Mouse (Mus musculus) liver, postnatal 0 days (tissue): ENCODE measurements at regions not wholly inside any gene's neighbourhood (a gene's known extent, or its start where the extent isn't known, plus 50 kb on each side); places are given as distances from the start of the nearest gene placed in this dataset.
"Not testable (repeated sequence)": the region's sequence is repeated elsewhere in the genome, so short reads cannot be mapped to it uniquely, and the experiment has no call there.

ENCODE experiments used
- ATAC-seq: fragments of 200-750 bp; cut with Nextera tagmentation; 2 replicates; pipeline ENCODE4 v1.8.0; 2017; ENCODE audit warnings: mild to moderate bottlenecking, moderate library complexity
- DNase-seq: peaks from one replicate; pipeline ENCODE4 v3.0.0-alpha.2; 2016
- H3K27ac ChIP-seq: fragments of 300-500 bp; sonication (generic); 2 replicates; pipeline ENCODE4 v1.5.1; 2014; ENCODE audit warnings: antibody characterized with exemption, moderate library complexity, mild to moderate bottlenecking, low read depth
- H3K27me3 ChIP-seq: fragments of 300-500 bp; sonication (generic); 2 replicates; pipeline ENCODE4 v1.6.1; 2014; ENCODE audit warnings: low read length, control low read depth, mixed read lengths; ENCODE audit not compliant: insufficient read depth
- H3K36me3 ChIP-seq: fragments of 300-500 bp; sonication (generic); replicated peaks from 2 replicates; pipeline ENCODE4 v1.6.1; 2014; ENCODE audit warnings: mild to moderate bottlenecking, control low read depth, low read length, moderate library complexity, mixed read lengths; ENCODE audit not compliant: insufficient read depth
- H3K4me1 ChIP-seq: fragments of 300-500 bp; sonication (generic); 2 replicates; pipeline ENCODE4 v1.6.1; 2014; ENCODE audit warnings: antibody characterized with exemption, mild to moderate bottlenecking, control low read depth; ENCODE audit not compliant: insufficient read depth
- H3K4me2 ChIP-seq: fragments of 300-500 bp; sonication (generic); 2 replicates; pipeline ENCODE4 v1.6.1; 2014; ENCODE audit warnings: low read depth, mild to moderate bottlenecking, low read length, moderate library complexity, mixed read lengths
- H3K4me3 ChIP-seq: fragments of 300-500 bp; sonication (generic); 2 replicates; pipeline ENCODE4 v1.5.1; 2014; ENCODE audit warnings: low read depth, low read length
- H3K9ac ChIP-seq: fragments of 300-500 bp; sonication (generic); replicated peaks from 2 replicates; pipeline ENCODE4 v1.6.1; 2014; ENCODE audit warnings: mild to moderate bottlenecking, moderate library complexity
- H3K9me3 ChIP-seq: fragments of 300-500 bp; sonication (generic); 2 replicates; pipeline ENCODE4 v1.6.1; 2016; ENCODE audit warnings: mild to moderate bottlenecking, control low read depth, low read length, mixed read lengths
- CTCF ChIP-seq: sonication (generic); IDR thresholded peaks from 2 replicates; pipeline ENCODE4 v1.5.1; 2016; ENCODE audit warnings: antibody characterized with exemption, low read depth
- EP300 ChIP-seq: IDR thresholded peaks from 2 replicates; pipeline ENCODE4 v1.6.1; 2016; ENCODE audit warnings: antibody characterized with exemption, low read depth, mild to moderate bottlenecking
- WGBS: fragments of 180-500 bp; shearing (Covaris S2); extraction: QIAGEN DNeasy Blood & Tissue Kit; methylation state at CpG from one replicate; pipeline ENCODE4 v1.1.7; 2014; ENCODE audit not compliant: insufficient replicate concordance; 5-methylcytosine and 5-hydroxymethylcytosine counted together

- TF ChIP-seq CTCF (no peak), EP300 (no peak)
- Histone ChIP-seq H3K27ac (no peak overlapping the region), H3K4me1 (no peaks in the 10 kb centered on the region), H3K9ac (no peak overlapping the region), H3K27me3 (no peaks in the 10 kb centered on the region), H3K9me3 (no peaks in the 10 kb centered on the region), H3K36me3 (no peaks in the 10 kb centered on the region), H3K4me3 (no peak overlapping the region), H3K4me2 (no peak overlapping the region)
- ATAC-seq (no peak), DNase-seq (no peak)
- 56% methylated on average over 7 of the region's 7 CpGs for WGBS
These were observed 527.8 kb downstream of the Zfp704 start for GRCm38 (mm10) chr3:9082061-9082460.

DNA sequence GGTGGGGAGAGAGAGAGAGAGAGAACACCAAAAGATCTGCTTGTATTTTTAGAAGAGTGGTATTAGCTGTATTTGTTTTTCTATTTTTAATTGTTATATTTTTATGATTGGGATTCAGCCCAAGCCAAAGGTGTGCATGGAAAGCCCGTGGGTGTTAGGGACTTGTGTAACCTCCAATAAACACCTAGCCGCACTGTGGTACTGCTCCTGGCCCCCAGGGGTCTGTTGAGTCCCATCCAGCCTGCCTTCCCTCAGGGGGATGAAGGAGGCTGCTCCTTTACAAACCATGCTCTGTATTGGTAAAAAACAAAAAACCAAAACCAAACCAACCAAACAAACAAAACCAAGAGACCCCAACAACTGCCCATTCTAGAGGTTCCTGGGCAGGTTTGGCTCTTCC is 531.7 kb downstream of the Zfp704 start:
- no peak for TF ChIP-seq EP300
- no peak for TF ChIP-seq CTCF

GRCm38 (mm10) chr3:9076696-9077095 is 533.2 kb downstream of the Zfp704 start:
- 12% methylated on average over 3 of the region's 3 CpGs for WGBS
- peak; percentile 61 for DNase-seq
- Histone ChIP-seq H3K4me1 (no peaks in the 10 kb centered on the region), H3K9me3 (no peaks in the 10 kb centered on the region), H3K36me3 (no peaks in the 10 kb centered on the region), H3K4me2 (no peak overlapping the region), H3K27ac (no peak overlapping the region), H3K4me3 (no peak overlapping the region), H3K27me3 (no peaks in the 10 kb centered on the region), H3K9ac (no peak overlapping the region)
- peak; percentile 38; the same call in 1 of the 2 replicates for ATAC-seq
- peak; percentile 82 for TF ChIP-seq CTCF
- TF ChIP-seq EP300 = no peak

More for the DNA sequence above, 531.7 kb downstream of the Zfp704 start:
- ATAC-seq = no peak
- Histone ChIP-seq H3K4me2 (no peak overlapping the region), H3K9ac (no peak overlapping the region), H3K36me3 (no peaks in the 10 kb centered on the region), H3K9me3 (no peaks in the 10 kb centered on the region), H3K4me3 (no peak overlapping the region), H3K27me3 (no peaks in the 10 kb centered on the region), H3K4me1 (no peaks in the 10 kb centered on the region), H3K27ac (no peak overlapping the region)
- no peak for DNase-seq
- 70% methylated on average over 2 of the region's 2 CpGs for WGBS

- H3K4me1 ChIP-seq, DNase-seq, H3K4me3 ChIP-seq, H3K9ac ChIP-seq, H3K27me3 ChIP-seq, H3K9me3 ChIP-seq, H3K27ac ChIP-seq, H3K36me3 ChIP-seq, ATAC-seq, H3K4me2 ChIP-seq: not testable (repeated sequence)
- 79% methylated on average over 13 of the region's 13 CpGs for WGBS
These were observed 537.4 kb downstream of the Zfp704 start for GRCm38 (mm10) chr3:9072471-9072870.

- Histone ChIP-seq H3K4me1 (no peaks in the 10 kb centered on the region; the same call in 1 of the 2 replicates), H3K4me3 (no peak overlapping the region), H3K27ac (no peak overlapping the region), H3K36me3 (no peaks in the 10 kb centered on the region), H3K4me2 (no peak overlapping the region), H3K9me3 (no peaks in the 10 kb centered on the region), H3K27me3 (no peaks in the 10 kb centered on the region), H3K9ac (no peak overlapping the region)
- 2% methylated on average over 12 of the region's 12 CpGs for WGBS
- TF ChIP-seq CTCF (peak; percentile 83), EP300 (no peak)
- peak; percentile 83 for DNase-seq
- ATAC-seq = 0 out of 2 replicates have a peak, but pooled peaks have one; percentile 40
These were observed 542.8 kb downstream of the Zfp704 start for GRCm38 (mm10) chr3:9067048-9067447.

- ATAC-seq (no peak), DNase-seq (no peak)
- TF ChIP-seq EP300 = no peak
- TF ChIP-seq CTCF = no peak
- Histone ChIP-seq H3K4me3 (no peak overlapping the region), H3K9me3 (no peaks in the 10 kb centered on the region), H3K4me2 (no peak overlapping the region), H3K9ac (no peak overlapping the region), H3K4me1 (no peaks in the 10 kb centered on the region; the same call in 1 of the 2 replicates), H3K27ac (no peak overlapping the region), H3K36me3 (no peaks in the 10 kb centered on the region), H3K27me3 (no peaks in the 10 kb centered on the region)
- WGBS = 77% methylated on average over 5 of the region's 5 CpGs
These were observed 543.5 kb downstream of the Zfp704 start for GRCm38 (mm10) chr3:9066374-9066773.

DNA sequence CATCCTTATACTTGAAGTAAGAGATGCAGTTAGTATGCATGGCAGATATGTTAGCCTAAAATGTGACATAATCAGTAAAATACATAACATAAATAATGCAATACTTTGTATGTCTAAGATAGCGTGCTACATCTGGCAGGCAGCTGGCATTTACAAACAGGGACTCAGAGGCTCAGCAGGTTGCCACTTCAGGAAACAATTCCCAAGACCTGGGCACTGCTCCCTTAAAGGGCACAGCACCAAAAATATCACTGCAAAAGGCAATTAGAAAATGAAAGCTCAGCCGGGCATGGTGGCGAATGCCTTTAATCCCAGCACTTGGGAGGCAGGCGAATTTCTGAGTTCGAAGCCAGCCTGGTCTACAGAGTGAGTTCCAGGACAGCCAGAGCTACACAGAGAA is 544.0 kb downstream of the Zfp704 start:
- TF ChIP-seq CTCF = no peak
- TF ChIP-seq EP300 = no peak
- H3K27me3 ChIP-seq = no peaks in the 10 kb centered on the region
- no peak overlapping the region for H3K9ac ChIP-seq
- H3K4me1 ChIP-seq = no peaks in the 10 kb centered on the region; the same call in 1 of the 2 replicates
- no peak overlapping the region for H3K4me2 ChIP-seq
- no peaks in the 10 kb centered on the region for H3K9me3 ChIP-seq
- ATAC-seq (no peak), DNase-seq (no peak)
- H3K27ac ChIP-seq = no peak overlapping the region
- 80% methylated on average over 5 of the region's 5 CpGs for WGBS
- H3K4me3 ChIP-seq = no peak overlapping the region
- no peaks in the 10 kb centered on the region for H3K36me3 ChIP-seq
